ENCODE assay signal across 23 mouse cellular contexts in the genomic region with DNA sequence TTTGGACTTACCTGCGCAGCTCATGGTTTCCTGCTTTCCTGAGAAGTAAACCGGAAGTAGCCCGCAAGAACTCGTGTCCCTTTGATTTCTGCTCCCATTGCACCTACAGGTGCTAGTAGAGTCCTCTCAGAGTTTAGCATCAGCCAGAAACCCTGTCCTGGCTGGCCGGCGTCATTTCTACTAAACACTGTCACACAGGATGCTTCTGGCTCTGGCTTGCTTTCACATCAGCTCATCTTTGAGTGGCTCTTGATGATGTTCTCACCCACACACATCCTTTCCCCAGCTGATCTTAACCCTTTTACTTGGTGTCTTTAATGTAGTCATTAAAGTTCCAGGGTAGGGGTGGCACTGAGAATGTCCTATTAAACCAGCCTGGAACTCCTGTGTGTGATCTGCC. TPM values are rescaled to one million over a fixed set of nuclear protein-coding genes. Genes with fewer than 3 reads are reported as not detected.
DNase-seq lines count a peak whose midpoint lies in the region; TF ChIP-seq lines count a peak whose summit lies in the region.
"Had no signal": no experiment of that assay in that cellular context is flagged by ENCODE, and none has a peak within 500 bp of the region (broad histone marks: within the 10 kb centered on the region; RNA-seq: fewer than 3 reads in every experiment).

No protein-coding gene starts in this region.

- no peak for TF ChIP-seq POLR2A in small intestine, adult 2 months (IDR thresholded peaks at IDR 0.05; ENCODE audit: low read depth, low read length)

- 74% methylated on average over 6 of the region's 6 CpGs for WGBS in small intestine, adult 2 months

- DNase-seq in CD4-positive helper T cell, adult 2 months (ENCODE audit: low read depth, low spot score), result peak; percentile 76
- DNase-seq in CD4-positive, CD25-positive, alpha-beta regulatory T cell, adult 2 months (ENCODE audit: low read depth, low spot score), result peak; percentile 68
- DNase-seq in induced T-regulatory cell, adult 2 months (ENCODE audit: low read depth), result peak; percentile 70
- DNase-seq in adrenal gland, adult 8-10 months, result no peak
- DNase-seq in embryo, embryonic 11 days, result no peak
- DNase-seq in heart, postnatal 4 days, result no peak
- DNase-seq: adrenal gland, postnatal 10 days; cerebellum, adult 11 months; cerebellum, adult 9-10 months; cerebellum, postnatal 36 days; gastrocnemius, adult 2 months; gastrocnemius, postnatal 25 days had no signal

- peak overlapping the region; percentile 30 for H3K27ac ChIP-seq in small intestine, adult 2 months (ENCODE audit: insufficient read depth, low read depth, low read length)
- H3K27ac ChIP-seq: embryonic facial prominence, embryonic 10.5 days; forebrain, embryonic 13.5 days; gastrocnemius, adult 2 months; hindbrain, embryonic 15.5 days had no signal

- no peak for TF ChIP-seq CTCF in small intestine, adult 2 months (IDR thresholded peaks at IDR 0.05; ENCODE audit: extremely low read depth, insufficient read length, insufficient replicate concordance, low read depth, low read length)

- peaks cover 5% of the 10 kb centered on the region; the same call in 1 of the 2 replicates for H3K36me3 ChIP-seq in small intestine, adult 2 months (ENCODE audit: control insufficient read depth, insufficient read depth, low read length)
- H3K36me3 ChIP-seq: heart, embryonic 12.5 days; hindbrain, embryonic 15.5 days had no signal

- peaks cover 20% of the 10 kb centered on the region; the same call in 1 of the 2 replicates for H3K4me1 ChIP-seq in small intestine, adult 2 months (ENCODE audit: control insufficient read depth, insufficient read depth, insufficient read length, low read length)
- H3K4me1 ChIP-seq: forebrain, embryonic 13.5 days; heart, embryonic 12.5 days; hindbrain, embryonic 15.5 days had no signal

- no peak overlapping the region for H3K4me3 ChIP-seq in small intestine, adult 2 months (ENCODE audit: low read depth, low read length)
- H3K4me3 ChIP-seq: embryonic facial prominence, embryonic 10.5 days; forebrain, embryonic 13.5 days; gastrocnemius, adult 2 months; heart, embryonic 12.5 days; hindbrain, embryonic 15.5 days had no signal

- no peaks in the 10 kb centered on the region for H3K27me3 ChIP-seq in small intestine, adult 2 months (ENCODE audit: control insufficient read depth, insufficient read depth, low read length)
- H3K27me3 ChIP-seq: CH12.LX; forebrain, embryonic 13.5 days; heart, embryonic 12.5 days; hindbrain, embryonic 15.5 days; Patski had no signal

RNA-seq across cellular contexts. Expression of a gene that starts 12.3 kb away (rescaled TPM):
- polyA plus RNA-seq in small intestine, adult 2 months (2012; rRNA removed), result 21.3 and 21.5 TPM in 2 replicates
- 10 to 100 TPM; 11.0 to 28.9 (median 16.0) TPM for total RNA-seq in adrenal gland, adult 8-10 months (2022)
- 10 to 100 TPM; 37.3 to 42.1 TPM for total RNA-seq in heart, postnatal 4 days (2021)

RNA-seq across cellular contexts. Expression of a gene that starts 15.5 kb away (rescaled TPM):
- polyA plus RNA-seq in small intestine, adult 2 months (2012; rRNA removed), result 0.18 and 0.39 TPM in 2 replicates
- not detected for total RNA-seq in adrenal gland, adult 8-10 months (2022)
- not detected for total RNA-seq in heart, postnatal 4 days (2021)
- total RNA-seq: adrenal gland, postnatal 10 days; adrenal gland, postnatal 4 days; gastrocnemius, adult 2 months; gastrocnemius, postnatal 25 days; granulocyte monocyte progenitor cell, adult 5-6 weeks; heart, adult 8-10 months; heart, postnatal 25 days had no signal

Comparison
In these comparisons a context has a peak if more than half of its experiments do, and no peak if none do; other contexts are left out.
1. DNase-seq: peak in CD4-positive helper T cell, adult 2 months (single experiment), CD4-positive, CD25-positive, alpha-beta regulatory T cell, adult 2 months (single experiment) and induced T-regulatory cell, adult 2 months (single experiment); none in adrenal gland, adult 8-10 months (single experiment), embryo, embryonic 11 days (single experiment) and heart, postnatal 4 days (single experiment).